Mouse (Mus musculus) effector memory CD4-positive, alpha-beta T cell, adult 7 months (primary cell): Measurements from ENCODE around the gene Olfr303. TPM values are rescaled to one million over a fixed set of nuclear protein-coding genes. Genes with fewer than 3 reads are reported as not detected.

Experiments used
- polyA plus RNA-seq: library from polyadenylated mRNA; unstranded; fragments of 100-300 nt; shearing (Covaris generic); gene quantifications from one replicate; pipeline ENCODE4 v1.2.1, GENCODE M21; 2017

The Olfr303 gene
- not detected for polyA plus RNA-seq

GRCm38 (mm10) chr7:86397689-86398088 lies at the start of gene Olfr303:
Gene Olfr303 (minus strand): TSS chr7:86397789.

GRCm38 (mm10) chr7:86403546-86403945 lies 6.0 kb upstream of the Olfr303 start, which contains the start of gene Olfr301:
Gene Olfr301 (plus strand): TSS chr7:86403846.

GRCm38 (mm10) chr7:86386558-86386957 lies 11.0 kb downstream of the Olfr303 start, which contains the start of gene Olfr304:
Gene Olfr304 (minus strand): TSS chr7:86386658.

GRCm38 (mm10) chr7:86366828-86367227 lies 30.8 kb downstream of the Olfr303 start, which contains the start of gene Olfr305:
Gene Olfr305 (minus strand): TSS chr7:86366928.

Other genes with a start within 250 kb of the Olfr303 start
- gene Vmn2r75, start 226.0 kb downstream of the Olfr303 start, polyA plus RNA-seq = not detected
- 0.20 TPM for gene Vmn2r76, start 151.5 kb downstream of the Olfr303 start, polyA plus RNA-seq
- gene Olfr310, start 120.6 kb downstream of the Olfr303 start, polyA plus RNA-seq = not detected
- not detected for gene Olfr309, start 84.1 kb downstream of the Olfr303 start, polyA plus RNA-seq
- gene Olfr308, start 72.2 kb downstream of the Olfr303 start, polyA plus RNA-seq = not detected
- gene Olfr307, start 60.2 kb downstream of the Olfr303 start, polyA plus RNA-seq = 0.11 TPM
- gene Olfr305, start 30.9 kb downstream of the Olfr303 start, polyA plus RNA-seq = not detected
- gene Olfr304, start 11.1 kb downstream of the Olfr303 start, polyA plus RNA-seq = not detected
- not detected for gene Olfr301, start 6.1 kb upstream of the Olfr303 start, polyA plus RNA-seq
- gene Olfr299, start 62.1 kb upstream of the Olfr303 start, polyA plus RNA-seq = not detected
- gene Olfr298, start 94.7 kb upstream of the Olfr303 start, polyA plus RNA-seq = not detected
- gene Olfr297, start 122.2 kb upstream of the Olfr303 start, polyA plus RNA-seq = not detected
- not detected for gene Olfr295, start 186.1 kb upstream of the Olfr303 start, polyA plus RNA-seq
- not detected for gene Olfr294, start 218.9 kb upstream of the Olfr303 start, polyA plus RNA-seq